Mouse (Mus musculus): Measurements from ENCODE around the gene Gsx1.
A peak's percentile ranks its signal among the peaks of the same experiment; 100 is the strongest.

Gene Gsx1

GRCm38 (mm10) chr5:147204905-147205304, 16.4 kb downstream of the Gsx1 start:
- DNase-seq (ENCODE audit: low spot score in 2 of 2): no peak

- no peak for DNase-seq (ENCODE audit: low spot score in 2 of 2)
These were observed 19.4 kb downstream of the Gsx1 start for GRCm38 (mm10) chr5:147207852-147208251.

- no peak for DNase-seq (ENCODE audit: low spot score in 2 of 2)
These were observed 20.0 kb downstream of the Gsx1 start for GRCm38 (mm10) chr5:147208471-147208870.

- peak; percentile 71 to 89 for DNase-seq (ENCODE audit: low spot score in 2 of 2)
These were observed 39.0 kb downstream of the Gsx1 start for GRCm38 (mm10) chr5:147227354-147228112.

GRCm38 (mm10) chr5:147235406-147236309, 47.2 kb downstream of the Gsx1 start:
- DNase-seq (ENCODE audit: low spot score in 2 of 2): no peak

Measured in urinary bladder, postnatal 4 days (tissue).